20 mouse cellular contexts compared by ENCODE assay signal in genomic region chr1:42723769-42724300, GRCm38 (mm10). TPM values are rescaled to one million over a fixed set of nuclear protein-coding genes. Genes with fewer than 3 reads are reported as not detected.
DNase-seq lines count a peak whose midpoint lies in the region; ATAC-seq lines count a peak whose summit lies in the region.
"Had no signal": no experiment of that assay in that cellular context is flagged by ENCODE, and none has a peak within 500 bp of the region (broad histone marks: within the 10 kb centered on the region; RNA-seq: fewer than 3 reads in every experiment).

No protein-coding gene starts in this region.

- H3K9me3 ChIP-seq in forebrain, embryonic 11.5 days (ENCODE audit: control insufficient read depth, low read length): no peaks in the 10 kb centered on the region
- no peaks in the 10 kb centered on the region for H3K9me3 ChIP-seq in forebrain, embryonic 14.5 days (replicated peaks; ENCODE audit: control insufficient read depth, low read length)
- H3K9me3 ChIP-seq in forebrain, embryonic 16.5 days (ENCODE audit: control insufficient read depth, low read length): no peaks in the 10 kb centered on the region
- H3K9me3 ChIP-seq in forebrain, embryonic 10.5 days: no peaks in the 10 kb centered on the region
- no peaks in the 10 kb centered on the region for H3K9me3 ChIP-seq in midbrain, embryonic 11.5 days (ENCODE audit: control insufficient read depth, low read length)
- H3K9me3 ChIP-seq in midbrain, embryonic 10.5 days (replicated peaks): no peaks in the 10 kb centered on the region
- H3K9me3 ChIP-seq: embryonic facial prominence, embryonic 10.5 days; embryonic facial prominence, embryonic 12.5 days; G1E had no signal

- H3K4me3 ChIP-seq in forebrain, embryonic 11.5 days (ENCODE audit: low read depth, low read length): no peak overlapping the region
- H3K4me3 ChIP-seq in forebrain, embryonic 14.5 days (ENCODE audit: low read depth, low read length): no peak overlapping the region
- H3K4me3 ChIP-seq in forebrain, embryonic 16.5 days (replicated peaks; ENCODE audit: low read length): no peak overlapping the region
- no peak overlapping the region for H3K4me3 ChIP-seq in forebrain, embryonic 10.5 days
- no peak overlapping the region for H3K4me3 ChIP-seq in midbrain, embryonic 11.5 days (ENCODE audit: low read depth, low read length)
- no peak overlapping the region for H3K4me3 ChIP-seq in midbrain, embryonic 10.5 days
- H3K4me3 ChIP-seq: embryonic facial prominence, embryonic 10.5 days; embryonic facial prominence, embryonic 12.5 days had no signal

- 95% methylated on average over 1 of the region's 1 CpGs for WGBS in forebrain, embryonic 11.5 days
- 88% methylated on average over 1 of the region's 1 CpGs for WGBS in forebrain, embryonic 14.5 days
- whole genome bisulfite sequencing in forebrain, embryonic 16.5 days: 74% methylated on average over 1 of the region's 1 CpGs
- 90% methylated on average over 1 of the region's 1 CpGs for WGBS in forebrain, embryonic 10.5 days
- 94% methylated on average over 1 of the region's 1 CpGs for WGBS in midbrain, embryonic 11.5 days
- 89% methylated on average over 1 of the region's 1 CpGs for WGBS in midbrain, embryonic 10.5 days

- no peaks in the 10 kb centered on the region for H3K27me3 ChIP-seq in forebrain, embryonic 11.5 days (ENCODE audit: control insufficient read depth, insufficient read depth, low read length)
- H3K27me3 ChIP-seq in forebrain, embryonic 14.5 days (replicated peaks; ENCODE audit: control insufficient read depth, insufficient read depth, low read length): no peaks in the 10 kb centered on the region
- no peaks in the 10 kb centered on the region for H3K27me3 ChIP-seq in forebrain, embryonic 16.5 days (replicated peaks; ENCODE audit: control insufficient read depth, insufficient read depth, low read length)
- H3K27me3 ChIP-seq in forebrain, embryonic 10.5 days (ENCODE audit: poor library complexity, severe bottlenecking): peaks cover 22% of the 10 kb centered on the region
- H3K27me3 ChIP-seq in midbrain, embryonic 11.5 days (ENCODE audit: control insufficient read depth, insufficient read depth, low read length): no peaks in the 10 kb centered on the region
- H3K27me3 ChIP-seq in midbrain, embryonic 10.5 days (ENCODE audit: low read depth, poor library complexity, severe bottlenecking): peaks cover 10% of the 10 kb centered on the region; the same call in 1 of the 2 replicates
- H3K27me3 ChIP-seq: Patski had no signal

- H3K27ac ChIP-seq in forebrain, embryonic 11.5 days (ENCODE audit: low read depth, low read length): no peak overlapping the region
- H3K27ac ChIP-seq in forebrain, embryonic 14.5 days (ENCODE audit: low read depth, low read length): no peak overlapping the region
- H3K27ac ChIP-seq in forebrain, embryonic 16.5 days (ENCODE audit: low read length): no peak overlapping the region
- no peak overlapping the region for H3K27ac ChIP-seq in forebrain, embryonic 10.5 days
- no peak overlapping the region for H3K27ac ChIP-seq in midbrain, embryonic 11.5 days (ENCODE audit: low read depth, low read length)
- no peak overlapping the region for H3K27ac ChIP-seq in midbrain, embryonic 10.5 days (replicated peaks)
- H3K27ac ChIP-seq: embryonic facial prominence, embryonic 10.5 days; embryonic facial prominence, embryonic 12.5 days had no signal

- peak; percentile 7 for DNase-seq in forebrain, embryonic 11.5 days (ENCODE audit: low spot score)
- DNase-seq in forebrain, embryonic 14.5 days (ENCODE audit: low spot score): no peak
- DNase-seq in forebrain, embryonic 10.5 days (ENCODE audit: extremely low spot score, low spot score): no peak
- peak; percentile 60 for DNase-seq in midbrain, embryonic 11.5 days (ENCODE audit: low spot score, missing footprints)
- no peak for DNase-seq in midbrain, embryonic 10.5 days (ENCODE audit: low spot score)
- DNase-seq: adrenal gland, adult 8-10 months; adrenal gland, postnatal 14 days; adrenal gland, postnatal 36 days; B cell, adult 2 months; cerebellum, adult 11-12 months; cerebellum, adult 2 months; cerebellum, adult 9-10 months; cerebellum, postnatal 25 days had no signal

- no peak overlapping the region for H3K4me2 ChIP-seq in forebrain, embryonic 11.5 days (ENCODE audit: low read depth, low read length, severe bottlenecking)
- no peak overlapping the region for H3K4me2 ChIP-seq in forebrain, embryonic 14.5 days (ENCODE audit: low read length)
- no peak overlapping the region for H3K4me2 ChIP-seq in forebrain, embryonic 16.5 days (ENCODE audit: low read length)
- no peak overlapping the region for H3K4me2 ChIP-seq in midbrain, embryonic 11.5 days
- H3K4me2 ChIP-seq: embryonic facial prominence, embryonic 12.5 days had no signal

- no peak overlapping the region for H3K9ac ChIP-seq in forebrain, embryonic 11.5 days (ENCODE audit: low read length)
- no peak overlapping the region for H3K9ac ChIP-seq in forebrain, embryonic 14.5 days (ENCODE audit: low read length)
- H3K9ac ChIP-seq in forebrain, embryonic 16.5 days (replicated peaks; ENCODE audit: low read depth, low read length): no peak overlapping the region
- no peak overlapping the region for H3K9ac ChIP-seq in midbrain, embryonic 11.5 days (ENCODE audit: low read length)
- H3K9ac ChIP-seq: embryonic facial prominence, embryonic 12.5 days had no signal

- H3K4me1 ChIP-seq in forebrain, embryonic 11.5 days (replicated peaks; ENCODE audit: control insufficient read depth, insufficient read depth, low read length): peaks cover 2% of the 10 kb centered on the region; the same call in 1 of the 2 replicates
- H3K4me1 ChIP-seq in forebrain, embryonic 14.5 days (ENCODE audit: control insufficient read depth, insufficient read depth, low read length): 0 out of 2 replicates have a peak, but pooled peaks cover 5% of the 10 kb centered on the region
- peaks cover 2% of the 10 kb centered on the region; the same call in 1 of the 2 replicates for H3K4me1 ChIP-seq in forebrain, embryonic 16.5 days (replicated peaks; ENCODE audit: control insufficient read depth, insufficient read depth, low read length)
- H3K4me1 ChIP-seq in forebrain, embryonic 10.5 days: peaks cover 12% of the 10 kb centered on the region
- H3K4me1 ChIP-seq in midbrain, embryonic 11.5 days (ENCODE audit: control insufficient read depth, insufficient read depth, low read length): no peaks in the 10 kb centered on the region
- H3K4me1 ChIP-seq in midbrain, embryonic 10.5 days: peaks cover under 1% of the 10 kb centered on the region; the same call in 1 of the 2 replicates
- H3K4me1 ChIP-seq: embryonic facial prominence, embryonic 12.5 days had no signal

- H3K36me3 ChIP-seq in forebrain, embryonic 11.5 days (ENCODE audit: control insufficient read depth, insufficient read depth, low read length): no peaks in the 10 kb centered on the region
- no peaks in the 10 kb centered on the region for H3K36me3 ChIP-seq in forebrain, embryonic 14.5 days (ENCODE audit: control insufficient read depth, insufficient read depth, low read length)
- H3K36me3 ChIP-seq in forebrain, embryonic 16.5 days (ENCODE audit: control insufficient read depth, insufficient read depth): no peaks in the 10 kb centered on the region
- H3K36me3 ChIP-seq in forebrain, embryonic 10.5 days (replicated peaks): no peaks in the 10 kb centered on the region
- no peaks in the 10 kb centered on the region for H3K36me3 ChIP-seq in midbrain, embryonic 11.5 days (ENCODE audit: control insufficient read depth, insufficient read depth, low read length)
- no peaks in the 10 kb centered on the region for H3K36me3 ChIP-seq in midbrain, embryonic 10.5 days
- H3K36me3 ChIP-seq: embryonic facial prominence, embryonic 10.5 days; embryonic facial prominence, embryonic 12.5 days; G1E had no signal

- ATAC-seq in forebrain, embryonic 11.5 days (replicated peaks; ENCODE audit: low FRiP score): no peak
- no peak for ATAC-seq in forebrain, embryonic 14.5 days
- peak; percentile 62; the same call in 1 of the 2 replicates for ATAC-seq in forebrain, embryonic 16.5 days
- no peak for ATAC-seq in midbrain, embryonic 11.5 days (ENCODE audit: low FRiP score)
- ATAC-seq: activated CD4-positive, CD25-positive, alpha-beta regulatory T cell, adult 4 months; CD4-positive, CD25-positive, alpha-beta regulatory T cell, adult 4 months; Patski had no signal

RNA-seq across cellular contexts. Expression of gene Pou3f3, which starts 28.3 kb away (rescaled TPM):
- 28.5 and 29.3 TPM in 2 replicates for polyA plus RNA-seq in forebrain, embryonic 11.5 days (2014; fragmentation: Nextera tagmentation; extraction: Ambion mirVana)
- polyA plus RNA-seq in forebrain, embryonic 14.5 days (2014; fragmentation: Nextera tagmentation; extraction: Ambion mirVana): 28.9 and 35.3 TPM in 2 replicates
- 41.0 and 56.6 TPM in 2 replicates for polyA plus RNA-seq in forebrain, embryonic 16.5 days (2015; fragmentation: Nextera tagmentation; extraction: Ambion mirVana)
- polyA plus RNA-seq in forebrain, embryonic 10.5 days (2016; fragmentation: Nextera tagmentation; extraction: Ambion mirVana): 13.4 and 14.4 TPM in 2 replicates
- polyA plus RNA-seq in midbrain, embryonic 11.5 days (2014; fragmentation: Nextera tagmentation; extraction: Ambion mirVana): 26.3 and 27.9 TPM in 2 replicates
- 18.2 and 22.2 TPM in 2 replicates for polyA plus RNA-seq in midbrain, embryonic 10.5 days (2016; fragmentation: Nextera tagmentation; extraction: Ambion mirVana)
- polyA plus RNA-seq: G1E had no signal

Comparison
In these comparisons a context has a peak if more than half of its experiments do, and no peak if none do; other contexts are left out.
1. DNase-seq: peak in forebrain, embryonic 11.5 days (single experiment) and midbrain, embryonic 11.5 days (single experiment); none in forebrain, embryonic 14.5 days (single experiment), forebrain, embryonic 10.5 days (single experiment) and midbrain, embryonic 10.5 days (single experiment).